Mouse (Mus musculus): ENCODE results near the gene Ankrd24.

GRCm38 (mm10) chr10:81579967-81580366 is 48.4 kb upstream of the Ankrd24 start:
- no peak for TF ChIP-seq POLR2A (IDR thresholded peaks at IDR 0.05; ENCODE audit: borderline replicate concordance, low read depth, low read length)
- TF ChIP-seq CTCF (IDR thresholded peaks at IDR 0.05; ENCODE audit: low read depth, low read length) = no peak

All from bone marrow macrophage, adult 2 months (primary cell).